Mouse (Mus musculus): Measurements from ENCODE around the gene Mum1l1.
A peak's percentile ranks its signal among the peaks of the same experiment; 100 is the strongest.

DNA sequence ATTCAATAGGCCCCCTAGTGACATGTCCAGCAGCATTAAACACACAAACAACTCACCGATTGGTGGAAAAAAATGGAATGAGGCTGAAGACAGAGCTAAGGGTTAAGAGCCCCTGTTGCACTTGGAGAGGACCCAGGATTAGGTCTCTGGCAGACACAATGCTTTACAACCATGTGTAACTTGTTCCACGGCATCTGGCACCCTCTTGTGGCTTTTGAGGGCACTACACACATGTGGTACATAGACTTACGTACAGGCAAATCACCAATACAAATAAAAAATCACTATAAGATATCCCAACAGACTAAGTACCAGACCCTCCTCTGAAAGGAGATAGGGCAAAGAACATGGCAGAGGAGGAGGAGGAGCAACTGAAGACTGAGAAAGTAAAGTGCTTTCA, 37.5 kb downstream of the Mum1l1 start:
- TF ChIP-seq CTCF (conservative IDR thresholded peaks at IDR 0.05 in 1 of 2, IDR thresholded peaks at IDR 0.05 in 1 of 2; ENCODE audit: low read depth in 2 of 2, low read length in 2 of 2) (peak; percentile 42 to 71), POLR2A (IDR thresholded peaks at IDR 0.05; ENCODE audit: low read depth, low read length) (no peak), BHLHE40 (IDR thresholded peaks at IDR 0.05; ENCODE audit: low read depth, low read length) (no peak), HCFC1 (IDR thresholded peaks at IDR 0.05; ENCODE audit: low read depth, low read length) (no peak), RAD21 (IDR thresholded peaks at IDR 0.05; ENCODE audit: low read depth, low read length) (peak; percentile 70)
